Mouse (Mus musculus) lung, postnatal 14 days (tissue): Measurements from ENCODE around the gene Cog4.
"Not testable (repeated sequence)": the region's sequence is repeated elsewhere in the genome, so short reads cannot be mapped to it uniquely, and the experiment has no call there.

Experiments used
- DNase-seq: peaks from one replicate; pipeline ENCODE4 v3.0.0; 2021

Gene Cog4

DNA sequence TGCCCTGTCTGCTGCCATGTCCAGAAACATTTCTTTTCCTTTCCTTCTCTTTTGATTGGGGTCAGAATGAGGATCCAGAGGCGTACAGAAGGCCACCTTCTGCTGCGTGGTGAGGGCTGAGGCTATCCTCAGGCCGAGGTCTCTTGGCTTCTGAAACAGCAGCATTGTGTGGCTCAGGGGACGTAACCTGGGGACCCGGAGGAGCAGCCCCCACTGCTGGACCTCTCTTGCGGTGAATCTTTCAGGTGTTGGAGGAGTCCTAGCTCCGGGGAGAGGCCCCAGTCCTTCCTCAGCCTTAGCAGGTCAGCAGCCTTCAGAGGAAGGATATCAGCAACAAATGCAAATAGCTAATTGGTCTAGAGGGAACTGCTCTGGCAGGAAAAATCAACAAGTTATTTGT, 82.0 kb downstream of the Cog4 start:
- DNase-seq: no peak

DNA sequence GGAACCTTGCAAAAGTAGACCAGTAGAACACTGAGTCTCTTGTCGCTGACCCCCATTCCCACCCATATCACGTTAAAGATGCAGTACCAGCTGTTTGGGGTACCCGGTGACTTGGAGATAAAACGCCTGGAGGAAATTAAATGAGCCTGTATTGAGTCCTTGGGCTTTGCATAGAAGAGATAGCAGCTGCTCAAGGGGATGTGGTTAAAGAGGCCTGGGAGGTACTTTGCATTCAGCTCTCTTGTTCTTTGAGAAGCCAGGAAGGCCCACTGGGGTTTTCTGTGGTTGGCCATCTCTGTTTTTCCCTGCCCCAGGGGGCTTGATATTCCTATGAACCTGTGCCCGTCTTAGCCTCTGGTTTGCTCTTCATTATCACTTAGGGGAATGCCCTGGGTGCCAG, 82.7 kb downstream of the Cog4 start:
- DNase-seq: no peak

DNA sequence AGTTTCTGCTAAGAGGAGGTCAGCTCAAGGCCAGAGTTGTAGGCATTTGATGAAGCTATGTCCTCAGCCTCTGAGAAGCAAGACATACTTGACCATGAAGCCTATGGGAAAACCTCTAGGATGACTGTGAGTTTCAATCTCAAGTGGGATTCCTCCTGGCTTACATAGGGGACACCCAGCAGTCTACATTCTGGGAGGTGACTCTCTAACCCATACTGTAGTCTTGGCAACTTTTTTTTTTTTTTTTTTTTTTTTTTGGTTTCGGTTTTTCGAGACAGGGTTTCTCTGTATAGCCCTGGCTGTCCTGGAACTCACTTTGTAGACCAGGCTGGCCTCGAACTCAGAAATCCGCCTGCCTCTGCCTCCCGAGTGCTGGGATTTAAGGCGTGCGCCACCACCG, 83.3 kb downstream of the Cog4 start:
- not testable (repeated sequence) for DNase-seq

DNA sequence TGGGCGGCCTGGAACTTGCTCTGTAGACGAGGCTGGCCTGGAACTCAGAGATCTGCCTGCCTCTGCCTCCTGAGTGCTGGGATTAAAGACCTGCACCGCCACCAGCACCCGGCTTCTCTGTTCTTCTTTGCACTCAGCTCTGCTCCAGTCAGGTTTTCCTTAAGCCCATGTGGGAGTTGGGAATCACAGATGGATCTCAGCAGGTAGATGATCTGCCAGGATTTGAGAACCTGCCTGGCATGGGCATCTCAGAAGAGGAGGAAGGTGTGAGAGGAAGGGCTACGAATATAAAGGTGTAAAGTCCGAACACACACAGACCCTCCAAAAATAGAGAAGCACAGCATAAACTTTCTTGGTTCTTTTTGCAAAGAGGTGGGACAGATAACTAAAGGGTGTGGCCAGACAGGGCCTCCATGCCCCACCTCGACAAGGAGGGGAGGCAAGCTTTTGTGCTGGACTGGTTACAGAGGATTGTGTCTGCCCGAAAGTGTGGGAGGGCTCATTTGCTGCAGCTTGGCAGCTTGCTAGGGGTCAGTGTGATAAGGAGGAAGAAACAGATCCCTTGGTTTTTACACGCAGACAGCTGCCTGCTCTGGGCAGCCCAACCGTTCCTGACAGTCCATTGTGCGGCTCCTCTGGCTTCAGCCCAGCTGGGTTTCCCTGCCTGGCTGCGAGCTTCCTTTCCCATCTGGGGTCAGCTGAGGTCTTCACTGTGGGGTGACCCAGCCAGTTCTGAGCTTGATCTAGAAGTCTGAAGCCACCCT, 85.0 kb downstream of the Cog4 start:
- peak; percentile 82 for DNase-seq
